Mouse (Mus musculus): ENCODE data around the gene Zbtb40.

Zbtb40 gene

DNA sequence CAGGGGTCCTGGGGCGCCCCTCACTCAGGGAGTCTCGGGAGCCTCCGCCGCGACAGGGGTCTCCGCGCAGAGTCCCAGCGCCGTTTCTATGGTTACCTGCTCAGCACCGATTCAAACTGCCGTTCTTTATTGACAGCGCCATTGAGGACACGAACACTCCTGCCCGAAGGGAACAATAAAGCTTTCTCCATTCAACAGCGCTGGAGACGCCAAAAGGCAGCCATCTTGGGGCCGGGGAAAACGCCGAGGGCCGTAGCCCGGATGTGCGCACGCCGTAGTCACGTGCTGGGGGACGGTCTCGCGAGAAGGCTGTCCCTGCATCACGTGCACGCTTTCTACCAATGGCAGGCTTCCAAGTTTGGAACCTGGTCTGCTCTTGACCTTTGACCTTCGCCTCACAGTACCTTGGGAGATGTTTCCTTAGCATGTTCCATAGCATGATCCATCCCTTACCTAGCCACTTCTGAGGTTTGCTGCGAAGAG, at the start of gene Zbtb40:
TSS of gene Zbtb40 (minus strand) at position 252 of the 483 bp plus-strand sequence.
- peak; percentile 81 for DNase-seq (ENCODE audit: low read depth)

DNA sequence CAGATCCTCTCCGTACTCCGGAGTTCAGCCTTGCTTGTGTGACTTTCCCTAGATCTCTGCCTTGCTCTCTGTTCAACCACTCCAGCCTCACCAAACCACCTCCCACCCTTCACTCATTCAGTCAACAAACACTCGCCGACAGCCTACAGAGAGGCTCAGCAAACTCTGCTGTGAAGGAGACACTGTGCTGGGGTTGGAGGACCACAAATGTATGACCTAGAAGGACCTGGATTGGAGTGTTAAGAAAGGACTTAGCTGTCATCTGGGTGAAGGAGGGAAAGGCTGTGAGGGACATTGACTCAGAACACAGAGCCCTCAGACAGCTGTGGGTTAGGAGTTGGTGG, 49.4 kb upstream of the Zbtb40 start:
- no peak for DNase-seq (ENCODE audit: low read depth)

DNA sequence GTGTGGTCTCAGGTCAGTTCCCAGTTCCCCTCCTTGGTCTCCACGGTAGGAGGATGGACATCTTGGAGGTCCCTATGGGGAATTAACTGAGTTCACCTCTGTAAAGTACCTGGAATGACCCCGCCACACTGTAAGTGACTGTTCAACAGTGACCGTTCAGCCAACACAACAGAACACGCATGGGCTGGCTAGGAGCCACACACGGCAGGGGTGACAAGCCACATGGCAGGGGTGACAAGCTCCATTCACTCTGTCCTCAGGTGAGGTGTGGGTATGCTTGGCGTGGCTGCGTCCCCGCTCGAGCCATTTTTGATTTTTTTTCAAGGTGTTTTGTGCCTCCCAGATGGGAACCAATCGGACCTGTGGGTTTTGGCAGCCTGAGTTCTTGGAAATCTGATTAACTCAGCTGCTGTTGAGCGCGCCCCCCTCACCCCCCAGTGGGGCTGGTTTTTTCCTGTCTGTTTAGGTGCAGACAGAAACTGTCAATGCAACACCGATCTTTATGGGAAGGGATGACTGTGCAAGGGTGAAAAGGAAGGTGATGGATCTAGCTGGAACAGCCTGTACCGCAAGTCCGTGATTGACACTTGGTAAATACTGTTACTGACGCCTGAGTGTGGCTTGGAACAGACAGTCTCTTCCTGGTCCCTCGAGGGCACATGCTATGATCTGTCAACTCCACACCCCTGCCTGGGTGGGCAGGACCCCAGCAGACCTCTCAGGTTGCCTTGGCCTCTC, 48.8 kb upstream of the Zbtb40 start:
- no peak for DNase-seq (ENCODE audit: low read depth)

DNA sequence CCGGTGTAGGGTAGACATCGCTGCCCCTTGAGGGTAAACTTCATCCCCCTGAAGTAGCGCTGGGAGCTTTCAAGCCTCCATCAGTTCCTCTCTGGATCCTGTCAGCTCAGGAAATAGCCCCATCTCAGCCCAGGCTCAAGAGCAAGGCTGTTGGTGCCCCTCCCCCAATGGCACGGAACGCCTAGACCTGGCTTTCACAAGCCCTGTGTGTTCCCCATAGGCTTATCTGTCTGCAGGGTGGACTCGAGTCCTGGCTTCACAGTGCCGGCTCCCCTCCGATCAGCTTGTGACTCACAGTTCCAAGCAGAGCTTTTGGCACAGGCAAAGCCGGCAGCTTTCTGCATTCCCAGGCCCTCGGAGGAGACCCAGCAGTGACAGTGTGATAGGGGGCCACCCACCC, 47.8 kb upstream of the Zbtb40 start:
- DNase-seq (ENCODE audit: low read depth): no peak

DNA sequence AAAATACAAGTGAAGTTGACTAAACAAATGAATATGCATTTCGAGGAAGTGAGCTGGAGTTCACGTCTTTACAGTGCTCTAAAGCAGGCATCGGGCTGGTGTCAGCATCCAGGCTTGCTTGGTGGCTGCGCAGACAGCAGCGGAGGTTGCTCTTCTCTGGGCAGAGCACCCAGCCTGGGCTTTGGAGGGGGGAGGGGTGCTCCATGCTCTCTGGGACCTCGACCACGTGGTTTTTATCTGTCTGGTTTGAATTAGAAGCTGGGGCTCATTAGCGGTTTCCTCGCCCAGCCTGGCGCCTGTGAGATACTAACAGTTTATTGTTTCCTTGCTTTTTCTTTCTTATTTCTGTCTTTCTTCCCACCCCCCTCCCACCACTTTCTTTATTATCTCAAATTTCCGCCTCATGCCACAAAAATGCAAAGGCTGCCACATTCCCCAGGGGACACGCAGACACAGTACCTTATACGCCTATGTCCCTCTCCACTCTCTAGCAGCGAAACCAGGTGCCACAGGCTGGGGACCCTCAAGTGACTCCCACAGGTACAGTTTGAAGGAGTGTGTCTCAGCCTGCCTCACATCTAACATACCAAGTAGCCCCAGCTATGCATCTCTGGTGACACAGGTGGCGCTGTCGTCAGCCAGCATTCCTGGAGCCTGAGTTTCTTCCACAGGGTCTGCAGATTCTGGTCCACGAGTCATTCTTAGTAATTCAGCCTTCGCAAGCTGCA, 36.6 kb upstream of the Zbtb40 start:
- DNase-seq (ENCODE audit: low read depth): no peak

DNA sequence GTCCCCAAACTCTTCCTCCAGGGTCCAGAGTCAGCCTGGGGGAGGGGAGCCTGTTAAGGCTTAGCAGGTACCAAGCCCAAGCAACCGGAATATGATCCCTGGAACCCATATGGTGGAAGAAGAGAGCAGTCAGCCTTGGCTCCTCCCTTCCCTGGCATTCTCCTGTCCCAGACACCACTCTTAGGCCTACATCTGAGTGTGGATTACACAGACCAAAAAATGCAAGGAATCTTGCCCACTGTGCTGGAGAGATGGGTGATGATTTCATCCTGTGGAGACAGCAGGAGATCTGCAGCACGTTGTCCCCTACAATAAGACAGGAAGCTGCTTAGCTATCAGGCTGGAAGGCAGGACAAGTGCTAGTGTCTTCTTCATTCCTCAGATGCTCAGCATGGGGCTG, 34.3 kb upstream of the Zbtb40 start:
- DNase-seq (ENCODE audit: low read depth): no peak

DNA sequence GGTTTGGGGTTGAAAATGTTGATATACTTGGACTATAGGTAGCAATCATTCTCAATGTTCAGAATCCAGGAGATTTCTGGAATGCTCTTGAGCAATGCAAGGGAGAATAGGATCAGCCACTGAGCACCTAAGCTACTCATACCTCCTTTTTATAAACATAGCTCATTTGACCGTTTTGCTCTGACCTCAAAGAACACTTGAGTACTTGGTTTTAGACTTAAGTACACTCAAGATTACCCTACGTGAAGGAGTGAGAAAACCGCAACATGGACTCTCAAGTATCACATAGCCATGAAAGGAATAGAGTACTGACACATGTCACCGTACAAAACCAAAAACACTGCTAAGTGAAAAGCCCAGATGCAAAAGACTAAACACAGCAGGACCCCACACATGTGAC, 32.8 kb upstream of the Zbtb40 start:
- DNase-seq (ENCODE audit: low read depth): no peak

DNA sequence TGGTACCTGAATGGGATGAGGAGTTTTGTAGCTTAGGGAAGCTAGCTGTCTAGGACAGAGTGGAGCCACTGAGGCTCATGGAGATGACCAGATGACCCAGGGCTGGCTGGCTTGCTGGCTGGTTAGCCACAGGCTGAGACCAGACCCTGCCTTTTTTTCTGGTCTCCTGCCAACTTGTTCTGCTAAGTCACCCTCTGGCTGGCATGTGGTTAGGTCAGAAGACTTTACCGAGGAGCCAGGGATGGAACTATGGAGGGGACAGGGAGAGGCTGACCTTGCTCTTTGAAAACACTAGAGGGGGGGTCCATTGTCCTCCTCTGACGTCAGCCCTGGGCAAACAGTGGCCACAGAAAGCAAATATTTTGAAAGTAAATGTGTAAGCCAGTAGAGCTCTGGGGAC, 28.6 kb upstream of the Zbtb40 start:
- no peak for DNase-seq (ENCODE audit: low read depth)

DNA sequence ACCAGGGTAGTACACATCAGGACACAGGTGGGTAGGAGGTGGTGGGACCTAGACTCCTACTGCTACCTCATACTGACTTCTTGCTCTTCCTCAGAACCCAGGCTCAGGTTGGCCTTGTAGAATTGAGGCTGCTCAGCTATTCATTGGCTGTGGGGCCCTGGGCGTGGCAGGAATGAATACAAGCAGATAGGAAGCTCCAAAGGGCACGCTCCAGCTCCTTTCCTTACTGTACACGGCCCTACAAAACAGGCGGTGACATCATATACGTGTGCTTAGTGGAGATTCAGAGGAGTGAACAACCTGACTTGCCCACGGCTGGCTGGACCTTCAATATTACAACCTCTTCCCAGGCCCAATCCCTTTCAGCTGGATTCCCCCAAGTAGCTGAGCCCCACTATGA, 22.6 kb upstream of the Zbtb40 start:
- no peak for DNase-seq (ENCODE audit: low read depth)

DNA sequence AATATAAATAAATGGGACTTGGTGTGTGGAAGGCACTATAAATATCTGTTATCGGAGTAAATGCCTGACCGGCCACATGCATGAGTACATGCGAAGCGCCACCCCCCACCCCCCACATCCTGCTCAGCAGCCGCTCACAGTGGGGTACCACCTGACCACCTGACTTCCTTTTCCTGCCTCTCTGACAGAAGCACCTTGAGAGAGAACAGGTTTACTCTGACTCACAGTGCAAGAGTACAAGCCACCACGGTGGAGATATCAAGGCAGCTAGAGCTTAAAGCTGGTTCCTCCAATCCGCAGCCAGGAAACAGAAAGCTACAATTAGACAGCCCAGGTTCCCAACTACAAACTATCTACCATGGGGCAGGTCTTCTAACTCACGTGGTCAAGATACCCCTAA, 19.9 kb upstream of the Zbtb40 start:
- DNase-seq (ENCODE audit: low read depth): no peak

DNA sequence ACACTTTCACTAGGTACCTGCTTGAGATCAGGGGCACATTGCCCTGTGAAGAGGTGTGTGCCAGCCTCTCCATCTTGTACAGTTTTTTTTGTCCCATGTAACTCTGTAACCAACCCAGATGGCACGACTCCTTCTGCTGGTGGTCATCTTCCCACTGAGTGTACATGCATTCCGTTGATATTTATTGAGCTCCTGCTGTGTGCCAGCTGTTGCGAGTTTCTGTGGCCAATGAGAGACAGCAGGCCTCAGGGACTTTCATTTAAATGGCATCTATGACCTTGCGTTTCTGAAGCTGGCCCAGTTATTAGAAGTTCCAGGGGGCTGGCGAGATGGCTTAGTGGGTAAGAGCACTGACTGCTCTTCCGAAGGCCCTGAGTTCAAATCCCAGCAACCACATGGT, 17.2 kb upstream of the Zbtb40 start:
- DNase-seq (ENCODE audit: low read depth): no peak

DNA sequence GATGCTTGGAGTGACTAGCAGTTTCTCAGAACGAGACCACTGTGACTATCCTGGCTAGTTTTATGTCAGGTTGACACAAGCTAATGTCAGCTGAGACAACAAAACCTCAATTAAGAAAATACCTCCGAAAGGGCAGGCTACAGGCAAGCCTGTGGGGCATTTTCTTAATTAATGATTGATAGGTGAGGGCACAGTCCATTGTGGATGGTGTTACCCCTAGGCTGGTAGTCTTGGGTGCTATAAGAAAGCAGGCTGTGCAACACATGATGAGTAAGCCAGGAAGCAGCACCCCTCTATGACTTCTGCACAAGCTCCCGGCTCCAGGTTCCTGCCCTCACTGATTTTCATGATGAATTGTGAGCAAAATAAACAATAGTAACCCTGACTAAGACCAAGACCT, 6.3 kb upstream of the Zbtb40 start:
- no peak for DNase-seq (ENCODE audit: low read depth)

DNA sequence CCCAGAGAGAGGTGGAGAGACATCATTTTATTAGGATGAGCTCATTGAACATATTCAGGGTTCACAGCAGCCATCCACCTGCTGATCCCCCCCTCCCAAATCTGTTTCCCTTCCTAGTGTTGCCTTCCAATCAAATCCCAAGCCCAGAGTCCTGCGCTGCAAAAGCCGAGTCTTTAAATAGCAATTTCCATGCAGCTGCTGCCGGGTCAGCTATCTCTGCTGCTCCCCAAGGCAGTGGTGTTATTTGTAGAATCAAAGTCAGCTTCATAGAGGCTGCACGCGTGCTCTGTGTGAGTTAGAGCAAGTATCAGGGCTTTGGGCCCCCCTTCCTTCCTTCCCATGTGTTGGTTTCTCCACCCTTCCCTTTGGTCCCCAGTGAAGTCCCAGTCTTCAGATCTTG, 5.2 kb upstream of the Zbtb40 start:
- no peak for DNase-seq (ENCODE audit: low read depth)

DNA sequence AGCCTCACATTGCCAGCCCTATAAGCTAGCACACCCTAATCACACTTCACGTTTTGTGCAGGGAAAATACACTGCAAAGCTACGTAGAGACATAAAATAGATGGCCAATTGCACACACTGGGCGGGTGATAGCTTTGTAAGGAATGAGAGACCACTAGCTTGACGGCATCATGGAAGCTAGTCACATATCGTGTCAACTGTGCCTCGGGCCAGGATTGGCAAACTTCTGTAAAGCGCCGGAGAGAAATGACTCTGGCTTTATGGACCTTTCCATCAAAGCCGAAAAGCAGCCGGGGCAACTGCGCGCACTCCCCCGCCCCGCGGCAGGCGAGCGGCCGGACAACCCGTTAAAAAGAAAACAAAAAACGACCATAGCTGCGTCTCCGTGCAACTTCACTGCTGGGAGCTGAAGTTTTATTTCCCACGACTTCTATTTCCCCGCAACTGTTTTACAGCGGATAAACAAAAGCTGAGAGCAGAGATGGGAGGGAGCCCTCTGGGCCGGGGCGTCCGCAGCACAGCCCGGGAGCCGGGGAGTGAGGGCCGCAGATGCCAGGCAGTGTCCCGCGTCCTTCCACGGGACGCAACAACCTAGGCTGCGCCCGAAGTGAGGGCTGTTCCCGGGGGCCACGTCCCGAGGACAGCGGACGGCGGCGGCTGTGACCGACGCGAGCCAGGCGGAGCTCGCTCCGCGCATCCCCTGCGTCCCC, 606 bp downstream of the Zbtb40 start:
- no peak for DNase-seq (ENCODE audit: low read depth)

DNA sequence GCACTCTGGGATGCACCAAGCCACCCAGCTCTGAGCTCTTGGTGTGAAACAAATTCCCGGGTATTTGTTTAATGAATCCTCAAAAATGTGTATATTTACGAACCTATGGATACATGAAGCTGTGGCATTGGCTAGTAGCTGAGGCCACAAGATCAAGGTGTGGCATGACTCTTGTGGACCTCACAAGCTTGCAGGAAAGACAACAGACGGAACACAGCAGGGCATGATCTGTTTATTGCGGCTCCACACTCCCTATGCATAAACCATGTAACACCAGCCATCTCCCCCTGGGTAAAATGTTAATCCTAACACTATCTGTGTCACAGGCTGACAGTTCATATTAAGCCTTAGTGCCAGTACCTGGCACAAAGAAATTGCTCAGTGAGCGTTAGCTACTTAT, 2.5 kb downstream of the Zbtb40 start:
- no peak for DNase-seq (ENCODE audit: low read depth)

DNA sequence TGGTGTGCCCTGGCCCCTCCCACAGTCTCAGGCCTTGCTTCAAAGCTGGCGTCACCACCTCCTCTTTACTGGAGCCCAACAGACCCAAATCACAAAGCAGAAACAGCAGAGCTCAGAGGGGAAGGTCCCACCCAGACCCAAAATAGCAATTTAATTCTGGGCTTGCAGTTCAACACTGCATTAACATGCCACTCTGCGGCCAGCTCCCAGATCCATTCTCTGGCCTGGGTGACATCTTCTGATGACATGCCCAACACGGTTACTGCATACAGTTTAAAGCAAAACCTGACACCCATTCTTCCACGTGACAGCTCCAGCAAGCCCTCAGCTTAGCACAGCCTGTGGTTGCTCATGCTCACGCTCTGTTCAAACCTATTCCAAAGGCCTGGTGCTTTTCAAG, 4.1 kb downstream of the Zbtb40 start:
- no peak for DNase-seq (ENCODE audit: low read depth)

DNA sequence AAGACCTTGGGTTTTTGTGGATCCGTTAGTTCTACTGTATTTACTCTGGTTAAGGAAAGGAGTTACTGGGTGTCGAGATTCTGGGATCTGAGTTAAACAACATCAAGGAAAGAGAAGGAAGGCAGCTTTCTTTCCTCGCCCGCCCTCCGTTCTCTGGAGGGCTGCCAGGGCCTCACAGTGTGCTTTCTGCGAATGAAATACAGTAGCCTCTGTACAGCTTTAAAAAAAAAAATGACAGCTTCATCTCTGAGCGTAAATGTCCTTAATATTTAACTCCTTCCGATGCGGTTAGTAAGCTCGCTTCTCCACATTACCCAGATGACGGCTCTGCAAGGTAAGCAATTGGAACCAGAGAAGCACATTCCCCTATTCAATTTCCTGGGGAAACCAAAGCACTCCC, 4.8 kb downstream of the Zbtb40 start:
- no peak for DNase-seq (ENCODE audit: low read depth)

DNA sequence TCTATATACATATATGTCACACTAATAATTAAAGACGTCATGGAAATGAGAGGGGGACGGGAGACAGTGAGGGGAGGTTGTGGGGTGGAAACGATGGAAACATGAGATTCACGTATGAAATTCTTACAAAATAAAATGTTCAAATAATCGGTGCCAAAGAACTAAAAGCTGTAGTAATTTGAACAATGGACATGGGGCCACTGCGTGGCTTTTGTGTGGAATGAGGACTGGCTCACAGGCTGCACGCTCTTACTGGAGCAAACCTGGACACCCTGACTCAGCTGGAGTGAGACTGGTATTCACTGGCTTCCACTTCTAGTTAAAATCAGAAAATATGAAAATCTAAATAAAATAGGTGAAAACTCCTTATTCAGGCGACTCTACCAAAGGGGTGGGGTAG, 6.6 kb downstream of the Zbtb40 start:
- DNase-seq (ENCODE audit: low read depth): no peak

DNA sequence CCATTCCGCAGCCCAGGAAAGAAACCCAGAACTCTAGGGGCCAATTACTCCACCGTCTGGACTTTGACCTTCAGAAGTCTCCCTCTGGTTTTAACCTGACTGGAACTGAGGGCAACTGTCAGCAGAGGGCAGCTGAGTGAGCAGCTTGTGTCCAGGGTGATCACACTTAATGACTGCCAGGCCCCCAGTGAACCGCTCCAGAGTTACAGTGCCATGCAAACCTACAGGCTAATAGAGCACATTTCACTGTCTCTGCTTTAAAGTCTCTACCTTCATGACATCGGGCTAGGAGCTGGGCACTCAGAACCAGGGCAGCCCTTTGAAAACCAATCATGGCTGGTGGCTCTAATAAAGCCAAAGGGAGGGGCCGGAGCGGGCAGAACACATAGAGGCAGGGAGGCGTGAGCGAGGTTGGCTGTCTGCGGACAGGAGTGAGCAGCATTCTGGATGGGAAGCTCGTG, 7.4 kb downstream of the Zbtb40 start:
- DNase-seq (ENCODE audit: low read depth): no peak

DNA sequence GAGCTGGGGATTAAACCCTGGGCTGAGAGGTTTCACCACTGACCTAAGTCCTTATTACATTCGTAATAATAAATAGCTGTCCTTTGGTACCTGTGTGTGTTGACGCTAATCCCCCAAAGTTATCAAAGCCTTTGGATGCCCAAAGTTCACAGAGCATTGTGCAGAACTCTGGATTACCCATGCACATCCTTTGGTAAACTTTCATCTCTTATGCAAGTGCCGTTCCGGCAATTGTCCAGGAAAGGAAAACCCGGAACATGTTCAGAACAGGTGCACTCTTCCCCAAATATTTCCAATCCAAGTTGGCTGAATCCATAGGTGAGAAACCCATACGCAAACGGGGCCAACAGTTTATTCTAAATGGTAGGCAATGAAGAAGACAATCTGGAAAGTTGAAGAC, 9.2 kb downstream of the Zbtb40 start:
- DNase-seq (ENCODE audit: low read depth): no peak

DNA sequence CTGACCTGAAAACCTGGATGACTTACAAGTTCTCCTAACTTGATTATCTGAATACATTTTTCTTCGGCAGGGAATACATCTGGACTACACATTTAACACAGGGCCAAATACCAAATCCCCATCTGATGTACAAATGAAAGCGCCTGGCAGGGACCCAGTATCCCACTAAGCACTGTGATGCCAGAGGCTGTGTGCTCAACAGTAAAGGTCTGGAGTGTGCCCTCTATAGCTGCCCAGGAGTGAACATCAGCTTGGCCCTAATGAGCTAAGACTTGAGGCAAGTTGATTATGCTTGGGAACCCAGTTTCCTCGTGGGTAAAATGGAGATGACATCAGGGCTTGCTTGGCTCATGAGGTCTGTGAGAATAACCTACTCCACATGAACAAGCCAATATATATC, 10.1 kb downstream of the Zbtb40 start:
- no peak for DNase-seq (ENCODE audit: low read depth)

DNA sequence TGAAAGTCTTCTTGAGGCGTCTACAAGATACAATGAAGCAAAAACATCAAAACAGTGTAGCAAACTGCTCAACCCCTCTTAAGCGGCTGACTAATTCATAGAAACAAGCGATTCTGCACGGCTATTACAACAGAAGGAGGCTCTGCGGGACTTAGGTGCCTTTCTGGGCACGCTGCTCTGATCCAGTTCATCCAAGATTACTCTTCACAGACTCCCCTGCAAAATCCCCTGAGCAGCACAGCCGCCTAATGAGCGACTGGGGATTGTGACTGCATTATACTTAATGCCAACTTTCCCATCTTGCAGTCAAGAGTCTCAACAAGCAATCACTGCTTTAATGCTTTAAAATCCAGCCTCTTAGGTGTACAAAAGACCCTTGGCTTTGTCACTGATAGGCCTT, 10.5 kb downstream of the Zbtb40 start:
- DNase-seq (ENCODE audit: low read depth): no peak
